Mouse (Mus musculus): ENCODE measurements around the gene Pebp1. TPM values are rescaled to one million over a fixed set of nuclear protein-coding genes. Genes with fewer than 3 reads are reported as not detected.
"Not testable (repeated sequence)": the region's sequence is repeated elsewhere in the genome, so short reads cannot be mapped to it uniquely, and the experiment has no call there.

Gene Pebp1
- polyA plus RNA-seq, 1 experiment from 2014 or later, result 1,205 TPM

GRCm38 (mm10) chr5:117307699-117308098 lies 20.3 kb upstream of the Pebp1 start:
- Histone ChIP-seq H3K36me3 (ENCODE audit: control insufficient read depth, insufficient read depth, low read length) (no peaks in the 10 kb centered on the region), H3K27ac (ENCODE audit: low read depth, low read length) (no peak overlapping the region), H3K4me3 (ENCODE audit: low read length) (no peak overlapping the region), H3K4me1 (ENCODE audit: control insufficient read depth, insufficient read depth, low read depth, low read length) (no peaks in the 10 kb centered on the region), H3K27me3 (replicated peaks; ENCODE audit: control insufficient read depth, insufficient read depth, low read length) (no peaks in the 10 kb centered on the region), H3K9ac (ENCODE audit: low read depth, low read length) (no peak overlapping the region), H3K4me2 (ENCODE audit: low read length) (no peak overlapping the region), H3K9me3 (ENCODE audit: control insufficient read depth, low read length) (no peaks in the 10 kb centered on the region)
- 43% methylated on average over 11 of the region's 11 CpGs for WGBS
- ATAC-seq, result no peak

DNA sequence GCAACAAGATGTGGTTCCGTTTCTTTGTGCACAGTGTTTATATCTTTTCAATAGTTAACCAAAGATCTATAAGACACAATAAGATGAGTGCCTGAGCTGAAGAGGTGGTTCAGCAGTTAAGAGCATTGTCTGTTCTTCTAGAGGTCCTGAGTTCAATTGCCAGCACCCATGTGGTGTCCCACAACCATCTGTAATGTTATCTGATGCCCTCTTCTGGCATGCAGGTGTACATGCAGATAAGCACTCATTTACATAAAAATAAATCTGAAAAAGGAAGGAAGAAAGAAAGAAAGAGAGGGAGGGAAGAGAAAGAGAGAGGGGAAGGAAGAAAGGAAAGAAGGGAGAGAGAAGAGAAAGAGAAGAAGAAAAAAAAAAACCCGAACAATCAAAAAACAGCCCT lies 19.4 kb upstream of the Pebp1 start:
- Histone ChIP-seq H3K36me3 (ENCODE audit: control insufficient read depth, insufficient read depth, low read length) (no peaks in the 10 kb centered on the region), H3K9ac (ENCODE audit: low read depth, low read length) (no peak overlapping the region), H3K27me3 (replicated peaks; ENCODE audit: control insufficient read depth, insufficient read depth, low read length) (no peaks in the 10 kb centered on the region), H3K4me1 (ENCODE audit: control insufficient read depth, insufficient read depth, low read depth, low read length) (no peaks in the 10 kb centered on the region), H3K9me3 (ENCODE audit: control insufficient read depth, low read length) (no peaks in the 10 kb centered on the region), H3K27ac (ENCODE audit: low read depth, low read length) (no peak overlapping the region), H3K4me3 (ENCODE audit: low read length) (no peak overlapping the region), H3K4me2 (ENCODE audit: low read length) (no peak overlapping the region)
- no peak for ATAC-seq
- 95% methylated on average over 2 of the region's 2 CpGs for WGBS

DNA sequence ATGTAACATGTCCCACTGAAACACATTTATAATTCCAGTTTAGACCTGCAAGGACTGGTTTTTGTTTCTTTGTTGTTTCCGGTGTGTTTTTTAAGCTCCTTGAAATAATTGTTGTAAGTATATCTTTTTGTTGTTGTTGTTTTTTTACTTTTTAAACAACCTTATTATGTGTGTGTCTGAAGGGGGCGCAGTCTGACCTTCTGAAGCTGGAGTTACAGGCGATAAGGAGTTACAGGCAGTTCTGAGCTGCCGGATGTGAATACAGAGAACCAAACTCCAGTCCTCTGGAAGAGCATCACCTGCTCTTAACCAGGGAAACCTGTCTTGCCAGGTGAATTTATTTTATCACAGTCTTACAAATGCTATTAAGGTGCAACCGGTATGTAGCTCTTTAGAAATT lies 18.3 kb upstream of the Pebp1 start:
- 91% methylated on average over 5 of the region's 5 CpGs for WGBS

DNA sequence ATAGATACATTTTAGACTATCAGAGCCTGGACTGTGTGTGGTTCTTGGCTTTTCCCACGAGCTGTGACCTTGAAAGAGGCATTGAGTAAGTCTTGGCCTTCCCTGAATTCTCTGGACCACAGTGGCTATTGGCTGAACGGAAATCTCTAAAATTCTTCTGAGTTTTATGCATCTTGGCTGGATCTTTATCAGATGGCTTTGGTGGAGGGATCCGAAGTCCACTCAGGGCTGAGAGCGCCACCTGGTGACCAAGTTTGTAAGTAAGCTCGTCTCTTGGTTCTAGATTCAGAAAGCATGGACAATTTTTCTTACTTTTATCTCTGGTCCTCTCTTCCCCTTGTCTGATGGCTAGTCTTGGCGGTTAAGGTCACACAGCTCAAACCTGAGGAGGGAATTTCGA lies 17.5 kb upstream of the Pebp1 start:
- Histone ChIP-seq H3K4me3 (ENCODE audit: low read length) (no peak overlapping the region), H3K9me3 (ENCODE audit: control insufficient read depth, low read length) (no peaks in the 10 kb centered on the region), H3K27me3 (replicated peaks; ENCODE audit: control insufficient read depth, insufficient read depth, low read length) (no peaks in the 10 kb centered on the region), H3K27ac (ENCODE audit: low read depth, low read length) (no peak overlapping the region), H3K9ac (ENCODE audit: low read depth, low read length) (no peak overlapping the region), H3K4me1 (ENCODE audit: control insufficient read depth, insufficient read depth, low read depth, low read length) (no peaks in the 10 kb centered on the region), H3K36me3 (ENCODE audit: control insufficient read depth, insufficient read depth, low read length) (no peaks in the 10 kb centered on the region), H3K4me2 (ENCODE audit: low read length) (no peak overlapping the region)
- 82% methylated on average over 7 of the region's 7 CpGs for WGBS
- ATAC-seq, result no peak

More for the DNA sequence above, 18.3 kb upstream of the Pebp1 start:
- no peaks in the 10 kb centered on the region for H3K4me1 ChIP-seq (ENCODE audit: control insufficient read depth, insufficient read depth, low read depth, low read length)
- H3K4me3 ChIP-seq (ENCODE audit: low read length), result no peak overlapping the region
- no peaks in the 10 kb centered on the region for H3K27me3 ChIP-seq (replicated peaks; ENCODE audit: control insufficient read depth, insufficient read depth, low read length)
- no peak for ATAC-seq
- no peaks in the 10 kb centered on the region for H3K9me3 ChIP-seq (ENCODE audit: control insufficient read depth, low read length)
- H3K4me2 ChIP-seq (ENCODE audit: low read length), result no peak overlapping the region
- H3K9ac ChIP-seq (ENCODE audit: low read depth, low read length), result no peak overlapping the region
- H3K27ac ChIP-seq (ENCODE audit: low read depth, low read length), result no peak overlapping the region
- H3K36me3 ChIP-seq (ENCODE audit: control insufficient read depth, insufficient read depth, low read length), result no peaks in the 10 kb centered on the region

DNA sequence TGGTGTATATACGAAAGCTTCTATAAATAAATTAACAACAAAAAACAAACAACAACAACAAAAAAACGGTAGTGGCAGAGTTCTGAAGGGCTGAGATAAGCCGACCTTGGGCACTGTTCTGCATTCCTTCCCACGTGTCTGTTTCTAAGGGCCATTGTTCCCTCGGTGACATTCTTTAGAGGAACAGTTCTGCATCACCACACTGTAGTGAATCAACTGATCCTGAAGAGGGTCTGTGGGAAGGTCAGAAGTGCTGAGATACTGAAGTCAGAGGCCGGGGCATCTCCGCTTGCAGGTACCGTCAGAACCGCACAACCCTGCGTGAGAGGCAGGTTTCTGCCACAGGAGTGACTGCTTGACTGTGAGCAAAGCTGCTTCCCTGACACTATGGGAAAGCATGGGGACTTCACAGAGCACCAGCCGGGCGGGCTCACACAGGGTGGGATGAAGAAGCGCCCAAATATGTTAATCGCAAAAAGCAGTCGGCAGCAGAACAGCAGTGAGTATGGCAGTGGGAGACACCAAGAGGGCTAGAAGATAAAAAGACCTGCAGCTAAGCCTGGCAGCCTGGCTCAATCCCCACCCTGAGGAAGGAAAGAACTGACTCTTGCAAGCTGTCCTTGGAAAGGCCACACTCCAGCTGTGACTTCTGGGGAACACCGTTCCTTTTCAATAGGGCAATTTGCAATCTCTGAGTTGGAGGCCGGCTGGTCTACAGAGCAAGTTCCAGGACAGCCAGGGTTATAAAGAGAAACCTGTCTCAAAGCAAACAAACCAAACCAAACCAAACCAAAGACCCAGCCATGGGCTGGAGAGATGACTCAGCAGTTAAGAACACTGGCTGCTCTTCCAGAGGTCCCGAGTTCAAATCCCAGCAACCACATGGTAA lies 16.5 kb upstream of the Pebp1 start:
- Histone ChIP-seq H3K9me3 (ENCODE audit: control insufficient read depth, low read length) (no peaks in the 10 kb centered on the region), H3K27me3 (replicated peaks; ENCODE audit: control insufficient read depth, insufficient read depth, low read length) (no peaks in the 10 kb centered on the region), H3K4me1 (ENCODE audit: control insufficient read depth, insufficient read depth, low read depth, low read length) (no peaks in the 10 kb centered on the region), H3K27ac (ENCODE audit: low read depth, low read length) (no peak overlapping the region), H3K4me3 (ENCODE audit: low read length) (no peak overlapping the region), H3K4me2 (ENCODE audit: low read length) (no peak overlapping the region), H3K9ac (ENCODE audit: low read depth, low read length) (no peak overlapping the region), H3K36me3 (ENCODE audit: control insufficient read depth, insufficient read depth, low read length) (no peaks in the 10 kb centered on the region)
- ATAC-seq, result no peak
- 42% methylated on average over 18 of the region's 18 CpGs for WGBS

GRCm38 (mm10) chr5:117302899-117303298 lies 15.5 kb upstream of the Pebp1 start:
- WGBS, result 72% methylated on average over 3 of the region's 3 CpGs
- ATAC-seq, result no peak
- no peak overlapping the region for H3K9ac ChIP-seq (ENCODE audit: low read depth, low read length)
- no peaks in the 10 kb centered on the region for H3K27me3 ChIP-seq (replicated peaks; ENCODE audit: control insufficient read depth, insufficient read depth, low read length)
- H3K4me1 ChIP-seq (ENCODE audit: control insufficient read depth, insufficient read depth, low read depth, low read length), result no peaks in the 10 kb centered on the region
- H3K9me3 ChIP-seq (ENCODE audit: control insufficient read depth, low read length), result no peaks in the 10 kb centered on the region
- H3K27ac ChIP-seq (ENCODE audit: low read depth, low read length), result no peak overlapping the region
- H3K4me2 ChIP-seq (ENCODE audit: low read length), result no peak overlapping the region
- no peak overlapping the region for H3K4me3 ChIP-seq (ENCODE audit: low read length)
- no peaks in the 10 kb centered on the region for H3K36me3 ChIP-seq (ENCODE audit: control insufficient read depth, insufficient read depth, low read length)

GRCm38 (mm10) chr5:117295011-117295410 lies 7.6 kb upstream of the Pebp1 start:
- no peak overlapping the region for H3K27ac ChIP-seq (ENCODE audit: low read depth, low read length)
- H3K9me3 ChIP-seq (ENCODE audit: control insufficient read depth, low read length), result no peaks in the 10 kb centered on the region
- no peak for ATAC-seq
- H3K9ac ChIP-seq (ENCODE audit: low read depth, low read length), result no peak overlapping the region
- H3K4me2 ChIP-seq (ENCODE audit: low read length), result no peak overlapping the region
- no peaks in the 10 kb centered on the region for H3K4me1 ChIP-seq (ENCODE audit: control insufficient read depth, insufficient read depth, low read depth, low read length)
- no peaks in the 10 kb centered on the region for H3K27me3 ChIP-seq (replicated peaks; ENCODE audit: control insufficient read depth, insufficient read depth, low read length)
- no peak overlapping the region for H3K4me3 ChIP-seq (ENCODE audit: low read length)
- WGBS, result 92% methylated on average over 8 of the region's 8 CpGs
- no peaks in the 10 kb centered on the region for H3K36me3 ChIP-seq (ENCODE audit: control insufficient read depth, insufficient read depth, low read length)

DNA sequence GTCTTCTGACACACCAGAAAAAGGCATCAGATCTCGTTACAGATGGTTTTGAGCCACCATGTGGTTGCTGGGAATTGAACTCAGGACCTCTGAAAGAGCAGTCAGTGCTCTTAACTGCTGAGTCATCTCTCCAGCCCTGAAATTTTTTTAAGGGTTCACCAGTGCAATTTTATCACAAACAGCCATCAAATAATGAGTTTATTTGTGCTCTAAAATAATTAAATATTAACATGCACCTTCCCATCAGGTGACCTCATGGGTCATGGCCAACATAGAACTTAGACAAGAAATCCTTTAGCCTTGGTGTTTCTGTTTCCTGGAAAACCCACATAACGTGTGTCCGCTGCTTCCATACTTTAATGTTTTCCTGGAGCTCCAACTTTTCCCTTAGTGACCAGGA lies 6.4 kb upstream of the Pebp1 start:
- H3K4me3 ChIP-seq (ENCODE audit: low read length); H3K4me2 ChIP-seq (ENCODE audit: low read length); ATAC-seq; H3K9ac ChIP-seq (ENCODE audit: low read depth, low read length); H3K9me3 ChIP-seq (ENCODE audit: control insufficient read depth, low read length); H3K27me3 ChIP-seq (replicated peaks; ENCODE audit: control insufficient read depth, insufficient read depth, low read length); H3K4me1 ChIP-seq (ENCODE audit: control insufficient read depth, insufficient read depth, low read depth, low read length); H3K36me3 ChIP-seq (ENCODE audit: control insufficient read depth, insufficient read depth, low read length); H3K27ac ChIP-seq (ENCODE audit: low read depth, low read length): not testable (repeated sequence)
- 91% methylated on average over 3 of the region's 3 CpGs for WGBS

DNA sequence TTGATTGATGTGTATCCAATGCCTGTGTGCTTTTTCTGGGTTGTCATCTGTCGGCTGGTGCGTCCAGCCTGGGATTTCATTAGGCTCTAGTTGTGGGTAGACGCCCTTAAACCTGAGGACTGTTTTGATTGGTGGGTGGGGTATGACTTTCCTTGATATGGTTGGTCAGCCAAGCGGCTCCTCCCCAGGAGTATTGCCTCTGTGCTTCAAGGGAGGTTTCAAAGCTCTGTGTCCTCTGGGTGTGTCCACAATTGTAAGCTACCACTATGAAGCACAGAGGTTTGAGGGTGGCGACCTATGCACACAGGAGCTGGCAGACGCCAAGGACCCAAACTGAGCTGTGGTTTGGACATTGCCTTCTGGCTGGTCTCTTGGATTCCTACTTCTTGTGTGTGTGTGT lies 5.1 kb upstream of the Pebp1 start:
- Histone ChIP-seq H3K27me3 (replicated peaks; ENCODE audit: control insufficient read depth, insufficient read depth, low read length) (no peaks in the 10 kb centered on the region), H3K4me3 (ENCODE audit: low read length) (no peak overlapping the region), H3K9me3 (ENCODE audit: control insufficient read depth, low read length) (no peaks in the 10 kb centered on the region), H3K27ac (ENCODE audit: low read depth, low read length) (no peak overlapping the region), H3K9ac (ENCODE audit: low read depth, low read length) (no peak overlapping the region), H3K4me2 (ENCODE audit: low read length) (no peak overlapping the region), H3K4me1 (ENCODE audit: control insufficient read depth, insufficient read depth, low read depth, low read length) (peaks cover 6% of the 10 kb centered on the region), H3K36me3 (ENCODE audit: control insufficient read depth, insufficient read depth, low read length) (no peaks in the 10 kb centered on the region)
- ATAC-seq, result no peak
- WGBS, result 69% methylated on average over 6 of the region's 6 CpGs

Data from hindbrain, embryonic 16.5 days (tissue).